8 mouse cellular contexts compared by ENCODE assay signal in genomic region chr17:31566276-31566675, GRCm38 (mm10). TPM values are rescaled to one million over a fixed set of nuclear protein-coding genes. Genes with fewer than 3 reads are reported as not detected.
A peak's percentile ranks its signal among the peaks of the same experiment; 100 is the strongest.
DNase-seq lines count a peak whose midpoint lies in the region; ATAC-seq and TF ChIP-seq lines count a peak whose summit lies in the region.

No protein-coding gene starts in this region.

- no peak for TF ChIP-seq POLR2A in limb, embryonic 14.5 days (IDR thresholded peaks at IDR 0.05; ENCODE audit: borderline replicate concordance, extremely low read depth, insufficient read depth, insufficient read length)

- peak overlapping the region; percentile 85 for H3K4me2 ChIP-seq in neural tube, embryonic 11.5 days (ENCODE audit: low read depth)
- H3K4me2 ChIP-seq in limb, embryonic 14.5 days (replicated peaks; ENCODE audit: low read depth, low read length, severe bottlenecking): peak overlapping the region; percentile 60
- H3K4me2 ChIP-seq in stomach, embryonic 16.5 days (ENCODE audit: low read depth, low read length): peak overlapping the region; percentile 76

- no peak for ATAC-seq in neural tube, embryonic 11.5 days (ENCODE audit: insufficient read depth, low FRiP score, low TSS enrichment)
- ATAC-seq in limb, embryonic 14.5 days (ENCODE audit: low FRiP score, low read depth): no peak
- no peak for ATAC-seq in stomach, embryonic 16.5 days (ENCODE audit: insufficient read depth, low FRiP score)
- no peak for ATAC-seq in CD4-positive, CD25-positive, alpha-beta regulatory T cell, adult 4 months

- H3K27me3 ChIP-seq in neural tube, embryonic 11.5 days (ENCODE audit: control insufficient read depth, insufficient read depth, low read length): no peaks in the 10 kb centered on the region
- H3K27me3 ChIP-seq in limb, embryonic 14.5 days (ENCODE audit: control insufficient read depth, insufficient read depth, low read length): no peaks in the 10 kb centered on the region
- H3K27me3 ChIP-seq in stomach, embryonic 16.5 days (ENCODE audit: control insufficient read depth, insufficient read depth, low read length): no peaks in the 10 kb centered on the region

- H3K4me1 ChIP-seq in neural tube, embryonic 11.5 days (ENCODE audit: control insufficient read depth, insufficient read depth, low read length): peaks cover 25% of the 10 kb centered on the region
- H3K4me1 ChIP-seq in limb, embryonic 14.5 days (ENCODE audit: control insufficient read depth, insufficient read depth, low read length): peaks cover 25% of the 10 kb centered on the region
- H3K4me1 ChIP-seq in stomach, embryonic 16.5 days (ENCODE audit: control insufficient read depth, insufficient read depth, low read length): peaks cover 33% of the 10 kb centered on the region

- WGBS in neural tube, embryonic 11.5 days: 84% methylated on average over 6 of the region's 6 CpGs
- 67% methylated on average over 6 of the region's 6 CpGs for WGBS in limb, embryonic 14.5 days
- WGBS in stomach, embryonic 16.5 days: 64% methylated on average over 6 of the region's 6 CpGs

- intact Hi-C loops in gastrocnemius, adult 2 months (cut with DNase I): loop anchor here (5.0 kb wide), 1 partner anchor 91 kb away; the partner anchor contains the start of gene U2af1

- peak overlapping the region; percentile 86 for H3K9ac ChIP-seq in neural tube, embryonic 11.5 days (ENCODE audit: low read length)
- H3K9ac ChIP-seq in limb, embryonic 14.5 days (ENCODE audit: low read depth, low read length, severe bottlenecking): peak overlapping the region; percentile 91
- H3K9ac ChIP-seq in stomach, embryonic 16.5 days (ENCODE audit: low read length): peak overlapping the region; percentile 95

- no peak for TF ChIP-seq CTCF in gastrocnemius, adult 2 months (IDR thresholded peaks at IDR 0.05)

- DNase-seq in gastrocnemius, adult 2 months: no peak
- DNase-seq in gastrocnemius, adult 8-10 months (ENCODE audit: low spot score in 2 of 2): no peak
- no peak for DNase-seq in neural tube, embryonic 11.5 days (ENCODE audit: low spot score)
- DNase-seq in neural tube, embryonic 10.5 days (ENCODE audit: extremely low spot score, low spot score): no peak
- DNase-seq in limb, embryonic 14.5 days (ENCODE audit: low spot score): no peak
- DNase-seq in cerebellum, adult 11-12 months: no peak

- peak overlapping the region; percentile 94 for H3K4me3 ChIP-seq in gastrocnemius, adult 2 months
- H3K4me3 ChIP-seq in neural tube, embryonic 11.5 days (ENCODE audit: low read depth, low read length): peak overlapping the region; percentile 84
- peak overlapping the region; percentile 90 for H3K4me3 ChIP-seq in limb, embryonic 14.5 days (replicated peaks; ENCODE audit: low read length)
- peak overlapping the region; percentile 79 for H3K4me3 ChIP-seq in stomach, embryonic 16.5 days (replicated peaks; ENCODE audit: low read length)

- H3K9me3 ChIP-seq in neural tube, embryonic 11.5 days (ENCODE audit: control insufficient read depth, low read length): no peaks in the 10 kb centered on the region
- H3K9me3 ChIP-seq in limb, embryonic 14.5 days (ENCODE audit: control insufficient read depth, low read length): no peaks in the 10 kb centered on the region
- no peaks in the 10 kb centered on the region for H3K9me3 ChIP-seq in stomach, embryonic 16.5 days (replicated peaks; ENCODE audit: control insufficient read depth, low read length)

- peak overlapping the region; percentile 96 for H3K27ac ChIP-seq in gastrocnemius, adult 2 months
- peak overlapping the region; percentile 97; the same call in 1 of the 2 replicates for H3K27ac ChIP-seq in neural tube, embryonic 11.5 days (ENCODE audit: low read depth, low read length)
- H3K27ac ChIP-seq in limb, embryonic 14.5 days (replicated peaks; ENCODE audit: low read depth, low read length): no peak overlapping the region
- H3K27ac ChIP-seq in stomach, embryonic 16.5 days (ENCODE audit: low read length): no peak overlapping the region

- no peaks in the 10 kb centered on the region for H3K36me3 ChIP-seq in neural tube, embryonic 11.5 days (ENCODE audit: control insufficient read depth, insufficient read depth, low read length)
- no peaks in the 10 kb centered on the region; the same call in 1 of the 2 replicates for H3K36me3 ChIP-seq in limb, embryonic 14.5 days (ENCODE audit: control insufficient read depth, insufficient read depth, low read length)
- no peaks in the 10 kb centered on the region for H3K36me3 ChIP-seq in stomach, embryonic 16.5 days (ENCODE audit: control insufficient read depth, insufficient read depth, low read length)

RNA-seq across cellular contexts. Expression of gene Pknox1, which starts 1.7 kb away (rescaled TPM):
- 1 to 10 TPM; 7.0 to 7.1 TPM for total RNA-seq in gastrocnemius, adult 2 months (2021)
- 10 to 100 TPM in 1 of 4 experiments, 1 to 10 TPM in 3; 5.6 to 10.3 (median 7.2) TPM for total RNA-seq in gastrocnemius, adult 8-10 months (2022)
- 46.4 and 52.4 TPM in 2 replicates for polyA plus RNA-seq in neural tube, embryonic 11.5 days (2014; fragmentation: Nextera tagmentation; extraction: Ambion mirVana)
- polyA plus RNA-seq in limb, embryonic 14.5 days (2012; rRNA removed): 30.1 and 34.6 TPM in 2 replicates
- 35.8 and 39.4 TPM in 2 replicates for polyA plus RNA-seq in limb, embryonic 14.5 days (2014; fragmentation: Nextera tagmentation; extraction: Ambion mirVana)
- polyA plus RNA-seq in stomach, embryonic 16.5 days (2015; fragmentation: Nextera tagmentation; extraction: Ambion mirVana): 33.4 and 34.5 TPM in 2 replicates
- 10 to 100 TPM; 48.3 to 58.9 TPM for polyA plus RNA-seq in CD4-positive, CD25-positive, alpha-beta regulatory T cell, adult 4 months (2017; shearing (Covaris generic))

RNA-seq across cellular contexts. Expression of gene Ndufv3, which starts 46.4 kb away (rescaled TPM):
- total RNA-seq in gastrocnemius, adult 2 months (2021): 100 to 1,000 TPM; 451 to 524 TPM
- total RNA-seq in gastrocnemius, adult 8-10 months (2022): 100 to 1,000 TPM; 461 to 515 (median 488) TPM
- 250 and 260 TPM in 2 replicates for polyA plus RNA-seq in neural tube, embryonic 11.5 days (2014; fragmentation: Nextera tagmentation; extraction: Ambion mirVana)
- 86.4 and 103 TPM in 2 replicates for polyA plus RNA-seq in limb, embryonic 14.5 days (2012; rRNA removed)
- 277 and 285 TPM in 2 replicates for polyA plus RNA-seq in limb, embryonic 14.5 days (2014; fragmentation: Nextera tagmentation; extraction: Ambion mirVana)
- polyA plus RNA-seq in stomach, embryonic 16.5 days (2015; fragmentation: Nextera tagmentation; extraction: Ambion mirVana): 311 and 321 TPM in 2 replicates
- polyA plus RNA-seq in CD4-positive, CD25-positive, alpha-beta regulatory T cell, adult 4 months (2017; shearing (Covaris generic)): 100 to 1,000 TPM; 217 to 229 TPM

RNA-seq across cellular contexts. Expression of gene Wdr4, which starts 46.5 kb away (rescaled TPM):
- total RNA-seq in gastrocnemius, adult 2 months (2021): 1 to 10 TPM; 4.3 to 7.7 TPM
- total RNA-seq in gastrocnemius, adult 8-10 months (2022): 1 to 10 TPM; 5.4 to 6.6 (median 5.7) TPM
- 40.1 and 42.5 TPM in 2 replicates for polyA plus RNA-seq in neural tube, embryonic 11.5 days (2014; fragmentation: Nextera tagmentation; extraction: Ambion mirVana)
- polyA plus RNA-seq in limb, embryonic 14.5 days (2012; rRNA removed): 45.0 and 52.6 TPM in 2 replicates
- polyA plus RNA-seq in limb, embryonic 14.5 days (2014; fragmentation: Nextera tagmentation; extraction: Ambion mirVana): 29.6 and 31.5 TPM in 2 replicates
- 33.8 and 42.3 TPM in 2 replicates for polyA plus RNA-seq in stomach, embryonic 16.5 days (2015; fragmentation: Nextera tagmentation; extraction: Ambion mirVana)
- 10 to 100 TPM; 18.2 to 24.9 TPM for polyA plus RNA-seq in CD4-positive, CD25-positive, alpha-beta regulatory T cell, adult 4 months (2017; shearing (Covaris generic))

Comparison
In these comparisons a context has a peak if more than half of its experiments do, and no peak if none do; other contexts are left out.
1. H3K27ac ChIP-seq: peak in gastrocnemius, adult 2 months (single experiment) and neural tube, embryonic 11.5 days (single experiment); none in limb, embryonic 14.5 days (single experiment) and stomach, embryonic 16.5 days (single experiment).
2. Peak in every context shown above with its lines, with median percentiles within 50 percentile points of each other: H3K4me3 ChIP-seq, H3K4me2 ChIP-seq and H3K9ac ChIP-seq.